Mouse (Mus musculus) testis, postnatal 10 days (tissue): ENCODE results near the gene Stard3.

Experiments used
- DNase-seq: peaks from one replicate; pipeline ENCODE4 v3.0.0; 2021; ENCODE audit warnings: low spot score

Stard3 gene

DNA sequence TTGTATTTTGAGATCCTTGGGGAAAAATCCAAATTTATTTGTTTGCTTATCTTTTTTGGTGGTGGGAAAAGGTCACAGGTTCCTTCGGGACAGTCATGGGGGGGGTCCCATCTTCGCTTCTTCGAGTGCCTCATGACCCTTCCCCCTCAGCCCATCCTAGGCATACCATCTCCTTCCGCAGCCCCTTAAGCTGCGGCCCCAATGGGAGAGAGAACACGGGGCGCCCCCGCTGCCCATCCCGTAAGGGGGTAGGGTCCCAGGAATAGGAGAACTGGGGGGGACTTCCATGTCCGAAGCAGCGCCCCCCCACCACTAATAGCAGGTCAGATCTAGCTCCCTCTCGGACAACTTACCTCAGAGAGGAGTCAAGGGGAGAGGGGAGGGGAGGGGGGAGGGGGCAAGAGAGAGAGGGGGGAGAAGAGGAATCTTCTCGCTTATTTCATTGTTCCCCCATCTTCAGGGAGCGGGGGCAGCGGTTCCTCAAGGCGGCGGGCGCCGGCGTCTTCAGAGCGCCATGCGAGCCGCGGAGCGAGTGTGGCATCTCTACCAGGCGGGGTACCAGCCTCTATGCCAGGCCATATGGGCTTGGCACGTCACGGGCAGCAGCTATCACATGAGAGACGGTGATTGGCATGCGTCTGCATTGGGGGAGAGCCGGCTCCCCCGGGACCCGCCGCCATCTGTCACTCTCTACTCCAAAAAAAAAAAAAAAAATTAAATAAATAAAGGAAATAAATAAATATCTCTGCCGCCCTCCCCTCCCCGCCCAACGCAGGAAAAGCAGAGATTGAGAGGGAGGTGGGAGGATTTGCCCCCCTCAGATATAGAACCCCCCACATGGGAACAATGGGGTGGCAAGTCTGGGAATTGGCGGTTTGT, 28.8 kb upstream of the Stard3 start, which contains the start of gene Neurod2:
TSS of gene Neurod2 (minus strand) at position 568 of the 879 bp plus-strand sequence.
- DNase-seq, result no peak

DNA sequence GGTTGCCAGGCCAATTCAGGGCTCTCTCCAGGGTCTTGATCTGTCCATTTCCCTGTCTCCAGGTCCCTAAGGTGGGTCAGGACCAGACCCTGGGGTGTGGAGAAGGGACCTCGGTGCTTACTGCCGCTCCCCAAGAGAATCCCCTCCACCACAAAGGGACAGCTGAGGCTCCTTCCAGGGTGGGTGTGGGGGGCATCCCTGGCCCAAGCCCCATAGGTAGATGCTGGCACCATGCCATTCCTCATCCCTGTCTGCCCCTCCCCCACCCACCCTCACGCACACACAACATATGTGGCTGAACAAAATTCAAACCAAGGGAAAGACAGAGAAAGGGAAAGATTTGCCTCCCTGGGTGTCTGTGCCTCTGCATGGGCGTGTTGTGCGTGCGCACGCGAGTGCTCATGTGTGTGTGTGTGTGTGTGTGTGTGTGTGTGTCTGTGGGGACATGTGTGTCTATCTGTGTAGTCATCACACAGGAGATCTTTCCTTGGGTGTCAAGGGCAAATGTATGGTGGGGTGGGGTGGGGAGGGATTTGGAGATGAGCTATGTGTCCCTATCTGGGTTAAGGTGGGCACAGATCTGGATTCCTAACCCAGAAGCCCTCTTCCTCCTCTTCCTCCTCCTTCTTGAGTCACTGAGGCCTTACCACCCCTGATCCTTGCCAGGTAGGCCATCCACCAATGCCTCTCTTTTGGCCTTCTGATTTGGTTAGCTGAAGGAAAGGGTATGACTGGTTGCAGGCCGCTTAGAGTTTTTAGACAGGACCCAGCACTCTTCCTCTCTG, 28.0 kb upstream of the Stard3 start:
- no peak for DNase-seq

DNA sequence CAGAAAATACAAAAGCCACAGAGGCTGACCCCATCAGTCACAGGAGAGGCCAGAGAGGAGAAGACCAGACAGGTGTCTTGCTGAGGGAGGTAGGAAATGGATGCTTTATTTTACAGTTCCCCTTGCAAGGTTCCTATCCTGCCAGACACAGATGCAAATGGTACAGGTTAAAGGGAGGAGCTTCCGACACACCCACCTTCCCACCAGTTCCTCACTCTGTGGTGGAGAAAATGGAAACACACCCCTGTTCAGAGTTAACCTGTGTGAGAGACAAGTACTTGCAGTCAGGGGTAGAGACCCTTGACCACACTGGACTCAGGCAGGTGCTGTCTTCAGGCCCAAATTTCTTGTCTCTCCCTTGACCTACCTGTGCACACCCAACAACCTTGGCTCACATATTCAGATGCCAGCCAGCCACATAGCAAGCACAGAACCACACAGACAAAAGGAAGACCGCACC, 27.4 kb upstream of the Stard3 start:
- no peak for DNase-seq

DNA sequence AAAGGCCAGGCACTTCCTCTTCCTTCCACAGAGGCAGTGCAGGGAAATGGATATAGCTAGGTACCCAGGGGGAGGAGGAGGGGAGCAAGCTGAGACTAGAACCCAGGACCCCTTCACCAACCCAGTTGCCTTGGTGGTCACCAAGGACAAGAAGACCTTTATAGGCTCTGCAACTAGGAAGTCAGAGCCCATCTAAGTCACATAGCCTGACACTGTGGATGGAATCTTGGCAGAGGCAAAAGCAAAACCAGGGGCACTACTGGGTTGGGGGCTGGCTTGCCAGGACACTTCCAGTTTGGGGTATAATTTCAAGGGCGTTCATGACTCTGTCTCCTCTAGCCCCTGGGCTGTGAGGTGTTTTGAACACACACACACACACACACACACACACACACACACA, 26.8 kb upstream of the Stard3 start:
- DNase-seq, result no peak

DNA sequence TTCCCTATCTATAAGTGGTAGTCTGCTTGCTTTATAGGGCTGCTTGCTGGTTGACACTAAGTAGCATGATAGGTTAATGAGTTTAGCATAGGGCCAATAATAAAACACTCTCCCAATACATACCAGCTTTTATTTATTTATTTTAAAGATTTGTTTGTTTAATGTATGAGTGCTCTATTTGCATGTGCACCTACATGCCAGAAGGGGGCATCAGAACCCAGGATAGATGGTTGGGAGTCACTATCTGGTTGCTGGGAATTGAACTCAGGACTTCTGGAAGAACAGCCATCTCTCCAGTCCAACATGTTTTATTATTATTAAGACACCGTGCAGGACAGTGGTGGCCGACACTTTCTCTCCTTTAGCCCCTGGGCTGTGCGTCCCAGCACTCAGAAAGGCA, 26.0 kb upstream of the Stard3 start:
- DNase-seq, result no peak

DNA sequence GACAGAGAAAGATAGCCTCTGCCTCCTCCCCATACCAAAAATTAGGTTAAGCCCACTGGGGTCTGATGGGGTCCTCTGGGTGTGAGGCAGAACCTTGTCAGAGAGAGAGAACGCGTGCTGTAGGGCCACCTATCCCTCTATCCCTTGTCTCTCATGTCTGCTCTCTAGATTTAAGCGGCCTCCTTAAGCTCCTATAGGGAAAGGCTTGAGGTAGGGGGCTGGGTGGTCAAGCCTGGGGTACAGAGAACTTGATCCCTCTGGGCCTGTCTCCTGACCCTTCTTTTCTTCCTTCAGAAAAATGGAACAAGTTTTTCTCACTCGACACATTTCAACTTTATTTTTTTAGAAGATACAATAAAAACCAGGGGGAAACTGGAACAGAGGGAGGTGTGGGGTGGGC, 25.3 kb upstream of the Stard3 start:
- no peak for DNase-seq

DNA sequence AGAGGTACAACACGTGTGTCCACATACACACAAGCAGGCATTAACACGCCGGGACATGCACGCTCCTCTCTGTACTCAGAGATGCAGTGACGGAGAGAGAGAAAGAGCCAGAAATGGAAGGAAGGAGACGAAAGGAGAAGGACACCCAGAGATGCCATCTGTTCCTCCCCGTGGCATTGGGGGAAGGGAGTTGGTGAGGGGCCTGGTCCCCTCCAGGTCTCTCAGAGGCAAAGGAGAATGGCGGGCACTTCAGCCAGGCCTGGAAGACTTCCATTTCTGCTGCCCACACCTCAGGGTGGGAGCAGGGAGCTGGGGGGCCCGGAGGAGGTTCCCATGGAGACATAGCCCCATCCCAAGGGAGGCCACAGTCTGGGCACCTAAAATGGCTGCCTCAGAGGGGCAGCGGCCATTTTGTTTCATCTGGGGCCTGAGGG, 24.9 kb upstream of the Stard3 start:
- DNase-seq, result no peak

DNA sequence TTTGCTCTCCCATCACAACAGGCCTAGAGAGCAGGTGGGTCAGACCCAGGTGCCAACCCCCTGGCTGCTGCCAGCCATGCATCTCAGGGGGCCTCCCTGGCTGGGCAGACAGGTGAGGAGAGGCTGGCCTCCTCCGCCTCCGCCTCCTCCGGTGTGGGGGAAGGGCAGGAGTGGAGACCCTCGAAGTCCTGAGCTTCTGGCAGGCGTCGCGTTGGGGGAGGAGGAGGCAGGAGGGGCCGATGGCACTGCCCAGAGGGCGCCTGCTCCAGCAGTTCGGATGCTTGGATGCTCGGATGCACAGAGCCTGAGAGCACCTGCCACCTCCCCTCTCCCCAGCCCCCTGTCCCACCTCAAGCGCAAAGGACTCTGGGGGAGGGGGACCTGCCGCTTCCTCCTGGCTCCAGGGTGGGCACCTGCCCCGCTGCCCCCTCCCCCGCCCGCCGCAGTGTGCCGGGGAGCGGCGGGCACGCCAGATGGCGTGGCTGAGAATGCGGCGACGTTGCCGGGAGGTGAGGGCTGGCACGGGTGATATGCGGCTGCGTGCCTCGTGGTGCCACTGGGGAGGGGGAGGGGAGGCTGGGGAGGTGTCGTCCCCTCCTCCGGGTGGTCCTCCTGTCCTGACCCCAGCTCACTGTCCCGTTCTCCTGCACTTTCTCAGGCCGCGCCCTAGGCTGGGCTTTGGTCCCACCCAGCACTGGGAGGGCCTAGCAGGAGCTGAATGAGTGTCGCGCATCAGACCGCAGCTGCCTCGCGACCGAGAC, 24.0 kb upstream of the Stard3 start:
- no peak for DNase-seq

DNA sequence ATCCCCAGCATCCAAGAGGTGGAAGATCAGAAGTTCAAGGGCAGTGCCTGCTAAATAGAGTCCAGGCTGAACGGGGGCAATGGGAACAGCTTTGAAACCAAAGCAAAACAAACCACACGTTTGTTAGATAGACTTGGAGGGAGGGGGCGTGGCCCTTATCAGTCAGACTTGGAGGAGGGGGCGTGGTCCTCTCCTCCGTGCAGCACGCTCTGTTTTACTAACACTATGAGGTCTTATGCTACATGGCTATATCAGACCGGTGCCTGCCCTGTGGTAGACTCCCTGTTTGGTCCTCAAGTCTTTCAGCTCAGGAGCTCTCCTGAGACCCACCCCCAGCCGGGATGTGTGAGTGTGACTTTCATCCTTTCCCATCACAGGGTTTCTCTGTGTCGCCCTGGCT, 22.9 kb upstream of the Stard3 start:
- no peak for DNase-seq

DNA sequence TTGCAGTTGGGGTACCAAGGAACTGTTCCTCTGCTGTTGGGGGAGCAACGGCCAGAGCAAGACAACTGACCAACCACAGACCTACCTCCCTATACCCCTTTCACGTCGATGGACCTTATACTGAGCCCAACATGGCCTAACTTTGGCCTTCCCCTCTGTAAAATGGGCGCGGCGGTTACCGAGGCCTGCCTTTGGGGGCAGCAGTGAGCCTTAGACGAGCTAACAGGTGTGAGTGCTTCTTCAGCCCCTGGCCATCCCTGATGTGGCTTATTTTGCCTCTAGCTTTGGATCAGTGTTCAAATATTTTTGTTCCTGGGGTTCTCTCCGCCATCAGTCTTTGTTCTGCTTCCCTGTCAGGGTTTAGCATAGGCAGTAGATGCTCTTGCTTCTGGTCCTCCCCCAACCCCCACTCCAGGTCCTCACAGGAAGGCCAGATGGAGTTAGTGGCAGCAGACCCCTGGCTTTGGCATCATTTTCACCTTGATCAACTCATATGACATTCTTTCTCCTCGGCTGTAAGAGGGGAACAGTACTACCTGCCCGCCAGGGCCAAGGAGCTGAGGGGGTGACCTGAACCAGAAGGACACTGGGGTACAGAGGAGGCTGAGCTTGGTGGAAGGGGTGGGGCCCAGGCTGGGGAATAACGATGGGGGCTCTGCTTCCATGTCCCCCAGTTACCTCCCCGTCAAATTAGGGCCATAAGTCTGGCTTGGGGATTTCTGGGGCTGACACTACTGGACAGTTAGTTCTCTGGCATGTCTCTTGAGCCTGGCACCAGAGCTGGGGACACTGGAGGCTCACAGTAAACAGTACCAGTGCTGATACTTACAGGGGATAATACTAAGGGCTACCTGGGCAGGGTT, 21.7 kb upstream of the Stard3 start:
- no peak for DNase-seq

DNA sequence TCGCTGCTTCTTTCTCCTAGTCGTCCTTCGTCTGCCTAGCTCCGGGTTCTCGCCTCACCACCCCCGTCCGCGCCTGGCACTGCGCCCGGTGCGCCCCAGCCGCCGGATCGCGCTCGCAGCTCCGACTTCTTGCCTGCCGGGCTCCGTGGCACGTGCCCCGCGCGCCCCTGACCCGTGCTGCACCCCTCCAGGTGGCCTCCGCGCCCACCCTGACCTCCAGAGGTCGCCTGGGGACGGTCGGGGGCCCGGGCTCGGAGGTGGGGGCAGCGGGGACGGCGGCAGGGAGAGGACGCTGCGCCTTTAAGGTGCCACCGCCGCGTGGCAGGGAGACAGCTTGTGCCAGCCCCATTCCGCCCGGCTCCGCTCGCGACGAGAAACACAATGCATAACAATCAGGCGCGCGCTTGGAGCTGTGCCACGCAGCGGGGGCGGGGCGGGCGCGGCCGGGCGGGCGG, 19.6 kb upstream of the Stard3 start:
- DNase-seq, result peak; percentile 72

DNA sequence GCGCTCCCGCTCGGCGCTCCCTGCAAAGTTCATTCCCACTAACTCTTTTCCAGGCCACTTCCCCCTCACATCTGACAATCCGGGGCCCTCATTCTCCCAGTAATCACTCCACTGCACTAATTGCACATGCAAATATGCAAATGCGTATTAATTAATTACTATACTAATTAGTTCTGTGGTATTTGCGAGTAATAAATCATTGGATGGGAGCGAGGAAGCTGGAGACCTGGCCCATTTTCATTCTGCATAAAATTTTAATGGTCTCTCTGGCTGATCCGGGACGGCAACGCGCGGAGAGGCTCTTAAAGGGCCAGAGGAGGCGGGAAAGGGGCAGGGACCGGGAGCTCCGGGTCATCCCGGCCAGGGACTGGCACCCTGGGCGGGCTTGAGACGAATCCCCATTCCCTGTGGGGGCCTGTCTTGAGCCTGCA, 19.1 kb upstream of the Stard3 start:
- DNase-seq, result no peak

DNA sequence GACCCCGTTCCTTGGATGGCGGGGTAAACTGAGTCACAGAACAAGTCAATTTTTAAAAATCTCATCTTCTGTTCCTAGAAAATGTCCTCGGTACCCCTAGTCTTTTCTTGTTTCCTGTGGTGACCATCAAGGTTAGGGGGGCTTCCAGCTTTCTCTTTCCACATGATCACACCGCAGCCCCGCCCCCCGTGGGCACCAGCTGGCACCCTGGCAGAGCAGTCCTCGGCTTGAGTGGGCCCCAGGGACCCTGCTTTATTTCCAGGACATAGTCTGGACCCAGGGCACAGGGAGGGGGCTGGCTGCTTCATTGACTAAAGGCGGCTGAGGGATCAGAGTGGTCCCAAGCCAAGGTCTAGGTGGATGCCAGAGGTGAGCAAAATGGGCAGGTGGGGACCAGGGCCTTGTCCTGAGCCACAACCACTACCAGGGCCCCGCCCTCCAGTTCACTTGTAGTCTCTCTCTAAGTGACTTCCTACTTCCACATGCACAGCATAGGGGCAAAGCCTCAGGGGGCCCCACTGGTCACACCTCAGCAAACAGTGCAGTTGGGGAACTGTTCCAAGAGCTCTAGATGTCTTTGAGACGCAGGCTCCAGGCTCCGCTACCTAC, 18.4 kb upstream of the Stard3 start:
- DNase-seq, result no peak

DNA sequence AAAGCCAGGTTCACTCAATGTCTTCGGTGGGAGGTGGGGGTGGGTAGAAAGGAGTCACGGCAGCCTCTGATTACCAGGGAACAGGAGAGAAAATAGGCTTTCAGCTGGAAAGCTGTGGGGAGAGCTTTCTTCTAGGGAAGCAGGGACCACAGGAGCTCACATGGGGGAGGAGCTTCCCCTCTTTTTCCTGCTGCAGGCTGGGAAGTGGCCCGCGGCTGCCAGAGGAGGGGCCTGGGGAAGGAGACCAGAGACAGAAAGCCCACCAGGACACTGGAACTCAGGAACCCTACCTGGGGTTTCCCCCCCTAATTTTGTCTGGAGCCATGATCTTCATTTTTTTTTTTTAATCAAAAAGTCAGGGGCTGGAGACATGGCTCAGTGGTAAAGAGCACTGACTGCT, 17.6 kb upstream of the Stard3 start:
- no peak for DNase-seq

DNA sequence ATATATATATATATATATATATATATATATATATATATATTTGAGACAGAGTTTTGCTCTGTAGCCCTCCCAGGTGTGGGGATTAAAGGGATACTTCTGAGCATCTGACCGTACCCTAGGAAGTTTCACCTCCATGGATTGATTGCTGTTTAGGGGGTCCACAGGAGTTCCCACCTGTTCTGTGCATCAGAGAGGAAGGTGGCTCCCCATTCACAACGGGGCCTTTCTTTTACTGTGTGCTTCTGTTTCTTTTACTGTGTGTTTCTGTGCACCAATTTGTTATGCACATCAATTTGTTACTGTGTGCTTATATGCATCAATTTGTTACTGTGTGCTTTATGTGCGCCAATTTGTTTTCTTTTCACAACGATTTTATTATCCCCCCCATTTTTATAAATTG, 17.0 kb upstream of the Stard3 start:
- no peak for DNase-seq

DNA sequence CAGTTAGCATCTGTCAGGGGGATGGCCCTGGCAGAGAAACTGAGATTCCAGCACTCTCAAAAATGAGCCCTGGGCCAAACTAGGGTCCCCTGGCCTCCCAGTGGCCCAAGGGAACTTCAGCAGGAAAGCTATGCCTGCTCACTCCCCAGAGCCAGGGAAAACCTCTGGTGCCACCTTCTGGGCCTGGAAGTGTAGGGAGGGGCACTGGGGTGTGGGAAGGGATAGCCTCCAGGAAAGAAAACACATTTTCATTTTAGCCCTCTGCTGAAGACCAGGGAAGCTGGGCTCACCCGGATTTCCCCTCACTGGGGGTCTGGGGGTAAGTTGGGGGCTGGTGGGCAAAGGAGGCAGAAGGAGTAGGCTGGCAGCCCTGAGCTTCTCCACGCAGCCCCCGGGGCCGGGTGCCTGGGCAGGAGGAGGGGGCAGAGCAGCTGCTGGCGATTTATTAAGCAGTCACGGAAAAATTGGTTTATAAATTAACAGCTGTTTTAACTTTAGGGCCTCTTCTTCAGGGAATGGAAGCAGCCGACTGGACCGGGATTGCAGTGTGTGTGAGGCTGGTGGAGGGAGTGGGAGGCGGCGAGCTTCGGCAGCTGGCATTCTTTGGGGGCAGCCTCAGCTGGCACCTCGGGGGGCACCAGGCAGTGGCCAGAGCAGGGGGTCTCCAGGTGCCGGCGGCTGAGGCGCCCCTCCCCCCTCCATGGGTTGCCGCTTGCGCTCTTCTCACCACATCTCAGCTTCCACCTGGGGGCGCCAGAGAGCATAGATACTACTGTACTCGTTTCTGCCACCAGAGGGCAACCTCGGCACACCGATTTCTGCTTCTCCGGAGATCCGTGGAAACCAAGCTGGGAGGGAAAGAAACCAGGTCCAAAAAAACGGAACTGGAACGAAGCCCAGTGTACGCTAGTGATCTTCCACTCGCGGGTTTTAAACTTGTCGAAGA, 15.9 kb upstream of the Stard3 start:
- peak; percentile 97 for DNase-seq

DNA sequence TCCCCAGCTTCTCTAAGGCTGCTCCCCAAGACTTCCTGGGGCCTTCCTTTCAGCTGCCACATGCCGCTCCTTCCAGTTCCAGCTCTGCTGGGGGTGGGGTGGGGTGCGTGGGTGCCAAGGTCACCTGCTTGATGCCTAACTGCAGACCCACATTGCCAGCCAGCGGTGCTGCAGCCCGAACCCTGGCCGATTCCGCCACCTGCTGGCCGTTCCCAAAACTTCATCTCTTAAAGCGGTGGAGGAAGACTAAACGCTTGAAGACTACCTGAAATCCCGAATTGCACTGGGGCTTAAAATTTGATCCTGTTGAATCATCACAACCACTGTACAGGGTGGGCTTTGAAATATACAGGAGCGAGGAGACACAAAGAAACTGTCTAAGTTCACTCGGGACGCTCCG, 12.9 kb upstream of the Stard3 start:
- peak; percentile 91 for DNase-seq

DNA sequence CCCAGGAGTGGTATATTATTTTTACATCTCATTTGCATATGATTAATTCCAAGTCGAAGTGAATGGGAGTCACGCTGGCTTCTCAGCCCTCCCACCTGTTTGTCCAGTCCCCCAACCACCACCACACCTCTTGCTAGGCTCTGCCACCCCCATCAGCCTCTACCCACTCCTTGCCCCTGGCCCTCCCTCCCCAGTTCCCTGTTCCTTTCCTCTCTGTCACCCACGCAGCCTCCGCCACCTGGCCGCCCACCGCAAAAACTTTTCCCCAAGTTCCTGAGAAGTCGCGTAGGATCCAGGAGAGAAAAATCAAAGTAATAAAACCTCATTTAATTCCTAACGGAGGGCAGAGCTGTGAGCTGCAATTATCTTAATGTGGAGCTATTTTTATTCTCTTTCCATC, 12.0 kb upstream of the Stard3 start:
- DNase-seq, result no peak

DNA sequence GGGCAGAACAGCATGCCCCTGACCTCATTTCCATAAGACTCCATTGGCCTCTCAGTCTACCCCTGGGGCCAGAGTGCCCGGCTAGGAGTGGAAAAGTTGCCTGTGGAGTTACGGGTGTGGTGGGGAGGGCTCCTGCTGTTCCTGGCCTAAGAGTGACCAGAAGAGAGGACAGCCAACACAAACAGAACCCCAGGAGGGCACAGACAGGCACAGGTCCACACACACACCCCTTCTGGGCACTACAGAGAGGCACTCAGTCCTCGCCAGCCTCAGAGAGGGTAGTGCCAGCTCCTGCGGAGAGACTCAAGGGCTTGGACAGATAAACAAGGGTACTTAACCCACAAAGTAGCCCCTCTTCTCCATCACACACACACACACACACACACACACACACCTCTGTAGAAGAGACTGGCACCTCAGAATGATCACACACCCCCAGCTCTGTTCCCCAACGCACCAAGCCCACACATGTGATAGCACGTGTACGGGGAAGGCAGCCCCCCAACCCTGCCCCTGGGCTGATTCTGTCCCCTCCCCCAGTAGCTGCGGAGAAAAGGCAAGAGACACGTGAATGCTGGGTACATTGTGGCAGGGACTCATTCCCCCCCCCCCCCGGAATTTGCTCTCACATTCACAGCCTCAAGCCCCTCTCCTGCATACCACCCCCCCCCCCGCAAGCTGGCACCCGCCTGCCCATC, 10.6 kb upstream of the Stard3 start:
- no peak for DNase-seq
